Comparison of ENCODE assay signal across 8 mouse cellular contexts in the genomic region with DNA sequence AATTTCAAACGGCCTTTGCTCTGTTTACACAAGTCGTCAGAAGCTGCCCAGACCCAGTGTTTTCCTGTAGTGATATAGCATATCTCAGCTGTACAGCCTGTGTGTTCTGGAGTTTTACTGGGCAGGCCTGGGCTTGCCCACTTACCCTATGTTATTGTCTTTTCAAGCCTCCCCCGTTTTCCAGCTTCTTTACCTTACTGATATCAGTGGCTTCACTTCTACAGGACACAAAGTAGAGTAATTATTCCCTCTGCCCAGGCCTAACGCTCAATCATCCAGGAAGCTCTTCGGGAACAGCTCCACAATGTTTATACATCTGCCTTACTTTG.
DNase-seq lines count a peak whose midpoint lies in the region; ATAC-seq and TF ChIP-seq lines count a peak whose summit lies in the region.

No protein-coding gene starts in this region.

- no peaks in the 10 kb centered on the region for H3K27me3 ChIP-seq in intestine, postnatal 0 days (replicated peaks; ENCODE audit: control insufficient read depth, insufficient read depth, low read length)
- H3K27me3 ChIP-seq in liver, postnatal 0 days (ENCODE audit: insufficient read depth, low read length): no peaks in the 10 kb centered on the region
- H3K27me3 ChIP-seq in forebrain, embryonic 15.5 days: no peaks in the 10 kb centered on the region

- DNase-seq in 3T3-L1 (ENCODE audit: low read depth, low spot score): peak; percentile 39
- peak; percentile 40 for DNase-seq in liver, postnatal 0 days
- DNase-seq in layer of hippocampus, adult 9-10 months (ENCODE audit: low spot score): no peak
- DNase-seq in cerebellum, adult 9-10 months: no peak
- no peak for DNase-seq in left cerebral cortex, adult 11 months (ENCODE audit: low spot score)

- peak; percentile 79 for TF ChIP-seq EP300 in liver, postnatal 0 days (IDR thresholded peaks at IDR 0.05; ENCODE audit: low read depth)

- no peaks in the 10 kb centered on the region for H3K9me3 ChIP-seq in intestine, postnatal 0 days (ENCODE audit: control insufficient read depth)
- no peaks in the 10 kb centered on the region for H3K9me3 ChIP-seq in liver, postnatal 0 days (ENCODE audit: low read length)
- H3K9me3 ChIP-seq in forebrain, embryonic 15.5 days: no peaks in the 10 kb centered on the region

- H3K4me2 ChIP-seq in intestine, postnatal 0 days (replicated peaks; ENCODE audit: low read depth): peak overlapping the region; percentile 35; the same call in 1 of the 2 replicates
- H3K4me2 ChIP-seq in liver, postnatal 0 days (ENCODE audit: low read depth, low read length): peak overlapping the region; percentile 62
- H3K4me2 ChIP-seq in forebrain, embryonic 15.5 days (replicated peaks): no peak overlapping the region

- peak; percentile 58 for ATAC-seq in common myeloid progenitor, adult 5-6 weeks (replicated peaks; ENCODE audit: low read depth, poor library complexity, severe bottlenecking)
- peak; percentile 76 for ATAC-seq in intestine, postnatal 0 days
- ATAC-seq in liver, postnatal 0 days: peak; percentile 87
- no peak for ATAC-seq in forebrain, embryonic 15.5 days (replicated peaks)

- H3K9ac ChIP-seq in intestine, postnatal 0 days (ENCODE audit: low read depth, low read length): no peak overlapping the region
- peak overlapping the region; percentile 23; the same call in 1 of the 2 replicates for H3K9ac ChIP-seq in liver, postnatal 0 days (replicated peaks)
- H3K9ac ChIP-seq in forebrain, embryonic 15.5 days (replicated peaks): no peak overlapping the region

- no peak for TF ChIP-seq CTCF in intestine, postnatal 0 days (IDR thresholded peaks at IDR 0.05; ENCODE audit: low read depth)
- TF ChIP-seq CTCF in liver, postnatal 0 days (IDR thresholded peaks at IDR 0.05; ENCODE audit: low read depth): no peak

- no peaks in the 10 kb centered on the region for H3K36me3 ChIP-seq in intestine, postnatal 0 days (ENCODE audit: control insufficient read depth, insufficient read depth)
- no peaks in the 10 kb centered on the region for H3K36me3 ChIP-seq in liver, postnatal 0 days (replicated peaks; ENCODE audit: insufficient read depth, low read length)
- no peaks in the 10 kb centered on the region for H3K36me3 ChIP-seq in forebrain, embryonic 15.5 days

- no peak overlapping the region for H3K4me3 ChIP-seq in intestine, postnatal 0 days (ENCODE audit: low read depth, low read length)
- no peak overlapping the region for H3K4me3 ChIP-seq in liver, postnatal 0 days (ENCODE audit: low read depth, low read length)
- no peak overlapping the region for H3K4me3 ChIP-seq in forebrain, embryonic 15.5 days

- peak overlapping the region; percentile 60 for H3K27ac ChIP-seq in intestine, postnatal 0 days (ENCODE audit: low read depth, low read length)
- H3K27ac ChIP-seq in liver, postnatal 0 days (ENCODE audit: low read depth): peak overlapping the region; percentile 89
- no peak overlapping the region for H3K27ac ChIP-seq in forebrain, embryonic 15.5 days (replicated peaks)

- 5% methylated on average over 5 of the region's 5 CpGs for WGBS in intestine, postnatal 0 days
- 19% methylated on average over 5 of the region's 5 CpGs for WGBS in liver, postnatal 0 days (ENCODE audit: insufficient replicate concordance)
- WGBS in forebrain, embryonic 15.5 days: 59% methylated on average over 5 of the region's 5 CpGs

- no peaks in the 10 kb centered on the region for H3K4me1 ChIP-seq in intestine, postnatal 0 days (replicated peaks; ENCODE audit: control insufficient read depth, insufficient read depth, low read length)
- H3K4me1 ChIP-seq in liver, postnatal 0 days (ENCODE audit: insufficient read depth): peaks cover 22% of the 10 kb centered on the region
- peaks cover 9% of the 10 kb centered on the region for H3K4me1 ChIP-seq in forebrain, embryonic 15.5 days

Comparison
In these comparisons a context has a peak if more than half of its experiments do, and no peak if none do; other contexts are left out.
1. DNase-seq: peak in 3T3-L1 (single experiment) and liver, postnatal 0 days (single experiment); none in layer of hippocampus, adult 9-10 months (single experiment), cerebellum, adult 9-10 months (single experiment) and left cerebral cortex, adult 11 months (single experiment).